Mouse (Mus musculus): ENCODE measurements around the gene Plxnb2.

Gene Plxnb2

GRCm38 (mm10) chr15:89180571-89181229 lies at the start of gene Plxnb2:
TSS of gene Plxnb2 (minus strand) at chr15:89180788.
- peak; percentile 68 to 78 for DNase-seq (ENCODE audit: low spot score in 2 of 2)

- no peak for DNase-seq (ENCODE audit: low spot score in 2 of 2)
These were observed 35.1 kb upstream of the Plxnb2 start for GRCm38 (mm10) chr15:89215611-89216233.

GRCm38 (mm10) chr15:89214953-89215352 lies 34.4 kb upstream of the Plxnb2 start:
- no peak for DNase-seq (ENCODE audit: low spot score in 2 of 2)

- DNase-seq (ENCODE audit: low spot score in 2 of 2): no peak
These were observed 32.9 kb upstream of the Plxnb2 start for GRCm38 (mm10) chr15:89213517-89213916.

GRCm38 (mm10) chr15:89212495-89212894 lies 31.9 kb upstream of the Plxnb2 start:
- no peak for DNase-seq (ENCODE audit: low spot score in 2 of 2)

- peak in 1 of 2 experiments; percentile 25 for DNase-seq (ENCODE audit: low spot score in 2 of 2)
These were observed 31.3 kb upstream of the Plxnb2 start for GRCm38 (mm10) chr15:89211716-89212461.

GRCm38 (mm10) chr15:89210915-89211715 lies 30.5 kb upstream of the Plxnb2 start, which contains the start of gene Ppp6r2:
TSS of gene Ppp6r2 (plus strand) at chr15:89211553.
- peak; percentile 57 to 73 for DNase-seq (ENCODE audit: low spot score in 2 of 2)

GRCm38 (mm10) chr15:89209886-89210761 lies 29.5 kb upstream of the Plxnb2 start:
- peak; percentile 73 to 81 for DNase-seq (ENCODE audit: low spot score in 2 of 2)

GRCm38 (mm10) chr15:89207457-89207856 lies 26.9 kb upstream of the Plxnb2 start:
- no peak for DNase-seq (ENCODE audit: low spot score in 2 of 2)

- DNase-seq (ENCODE audit: low spot score in 2 of 2): no peak
These were observed 16.5 kb upstream of the Plxnb2 start for GRCm38 (mm10) chr15:89197056-89197455.

- DNase-seq (ENCODE audit: low spot score in 2 of 2): peak; percentile 95 to 96
These were observed 15.7 kb upstream of the Plxnb2 start, which contains the start of gene Dennd6b for GRCm38 (mm10) chr15:89196313-89196706. TSS of gene Dennd6b (minus strand) at chr15:89196496.

GRCm38 (mm10) chr15:89195690-89196312 lies 15.2 kb upstream of the Plxnb2 start:
- DNase-seq (ENCODE audit: low spot score in 2 of 2): peak; percentile 84 to 89

GRCm38 (mm10) chr15:89195261-89195681 lies 14.7 kb upstream of the Plxnb2 start:
- DNase-seq (ENCODE audit: low spot score in 2 of 2): no peak

- DNase-seq (ENCODE audit: low spot score in 2 of 2): no peak
These were observed 4.3 kb upstream of the Plxnb2 start for GRCm38 (mm10) chr15:89184937-89185227.

- no peak for DNase-seq (ENCODE audit: low spot score in 2 of 2)
These were observed 3.8 kb upstream of the Plxnb2 start for GRCm38 (mm10) chr15:89184141-89184936.

- DNase-seq (ENCODE audit: low spot score in 2 of 2): no peak
These were observed 2.3 kb upstream of the Plxnb2 start for GRCm38 (mm10) chr15:89182842-89183241.

GRCm38 (mm10) chr15:89182328-89182741 lies 1.7 kb upstream of the Plxnb2 start:
- no peak for DNase-seq (ENCODE audit: low spot score in 2 of 2)

GRCm38 (mm10) chr15:89181561-89182270 lies 1.1 kb upstream of the Plxnb2 start:
- no peak for DNase-seq (ENCODE audit: low spot score in 2 of 2)

GRCm38 (mm10) chr15:89180081-89180541 lies 477 bp downstream of the Plxnb2 start:
- DNase-seq (ENCODE audit: low spot score in 2 of 2): no peak

All from frontal cortex, postnatal 14 days (tissue).